Mouse (Mus musculus): ENCODE data around the gene 4932411N23Rik. TPM values are rescaled to one million over a fixed set of nuclear protein-coding genes. Genes with fewer than 3 reads are reported as not detected.
"Not testable (repeated sequence)": the region's sequence is repeated elsewhere in the genome, so short reads cannot be mapped to it uniquely, and the experiment has no call there.

4932411N23Rik gene
- not detected for total RNA-seq (2021)
- long read RNA-seq, experiment 1, result 0 reads
- long read RNA-seq, experiment 2, result 0 reads

- DNase-seq (ENCODE audit: low spot score in 2 of 2), result no peak
- intact Hi-C loops (cut with DNase I), result no loop called here
Observed at GRCm38 (mm10) chrX:126815768-126816167, at the start of gene 4932411N23Rik. TSS of gene 4932411N23Rik (minus strand) at chrX:126815868.

GRCm38 (mm10) chrX:126779895-126780294, 35.8 kb downstream of the 4932411N23Rik start:
- intact Hi-C loops (cut with DNase I), result no loop called here

GRCm38 (mm10) chrX:126777643-126778042, 38.0 kb downstream of the 4932411N23Rik start:
- intact Hi-C loops (cut with DNase I), result not testable (repeated sequence)

More at GRCm38 (mm10) chrX:126779895-126780294, 35.8 kb downstream of the 4932411N23Rik start:
- DNase-seq (ENCODE audit: low spot score in 2 of 2), result no peak

GRCm38 (mm10) chrX:126774846-126775245, 40.8 kb downstream of the 4932411N23Rik start:
- intact Hi-C loops (cut with DNase I); DNase-seq (ENCODE audit: low spot score in 2 of 2): not testable (repeated sequence)

More at GRCm38 (mm10) chrX:126777643-126778042, 38.0 kb downstream of the 4932411N23Rik start:
- peak in 1 of 2 experiments; percentile 2 for DNase-seq (ENCODE audit: low spot score in 2 of 2)

- intact Hi-C loops (cut with DNase I), result not testable (repeated sequence)
- peak in 1 of 2 experiments; percentile 8 for DNase-seq (ENCODE audit: low spot score in 2 of 2)
Observed at GRCm38 (mm10) chrX:126773511-126773910, 42.2 kb downstream of the 4932411N23Rik start.

Other genes starting within 250 kb of the 4932411N23Rik start
- not detected for gene Gm382, start 224.1 kb upstream of the 4932411N23Rik start, total RNA-seq (2021)